Mouse (Mus musculus) lung, postnatal 0 days (tissue): ENCODE data around the gene Lct. TPM values are rescaled to one million over a fixed set of nuclear protein-coding genes. Genes with fewer than 3 reads are reported as not detected.

ENCODE experiments used
- ATAC-seq: fragments of 200-750 bp; cut with Nextera tagmentation; 2 replicates; pipeline ENCODE4 v1.8.0; 2017; ENCODE audit warnings: moderate library complexity
- DNase-seq: peaks from one replicate; pipeline ENCODE4 v3.0.0-alpha.2; 2016; ENCODE audit warnings: low spot score
- H3K27ac ChIP-seq: fragments of 300-500 bp; sonication (generic); 2 replicates; pipeline ENCODE4 v1.5.1; 2014; ENCODE audit warnings: antibody characterized with exemption, mild to moderate bottlenecking, low read length, mixed read lengths
- H3K27me3 ChIP-seq: fragments of 300-500 bp; sonication (generic); replicated peaks from 2 replicates; pipeline ENCODE4 v1.6.1; 2014; ENCODE audit warnings: low read length, mixed read lengths; ENCODE audit not compliant: insufficient read depth
- H3K36me3 ChIP-seq: fragments of 300-500 bp; sonication (generic); 2 replicates; pipeline ENCODE4 v1.6.1; 2014; ENCODE audit warnings: low read length, mixed read lengths; ENCODE audit not compliant: insufficient read depth
- H3K4me1 ChIP-seq: fragments of 300-500 bp; sonication (generic); 2 replicates; pipeline ENCODE4 v1.6.1; 2014; ENCODE audit warnings: antibody characterized with exemption, low read depth, low read length, mixed read lengths; ENCODE audit not compliant: insufficient read depth
- H3K4me2 ChIP-seq: fragments of 300-500 bp; sonication (generic); replicated peaks from 2 replicates; pipeline ENCODE4 v1.6.1; 2014; ENCODE audit warnings: low read depth, mild to moderate bottlenecking, low read length, moderate library complexity, mixed read lengths
- H3K4me3 ChIP-seq: fragments of 300-500 bp; sonication (generic); 2 replicates; pipeline ENCODE4 v1.5.1; 2014; ENCODE audit warnings: low read depth, low read length
- H3K9ac ChIP-seq: fragments of 300-500 bp; sonication (generic); replicated peaks from 2 replicates; pipeline ENCODE4 v1.6.1; 2014; ENCODE audit warnings: low read depth, mild to moderate bottlenecking
- H3K9me3 ChIP-seq: fragments of 300-500 bp; sonication (generic); 2 replicates; pipeline ENCODE4 v1.6.1; 2016; ENCODE audit warnings: low read length, mixed read lengths
- CTCF ChIP-seq: IDR thresholded peaks from 2 replicates; pipeline ENCODE4 v1.5.1; 2016; ENCODE audit warnings: antibody characterized with exemption, mild to moderate bottlenecking
- EP300 ChIP-seq: IDR thresholded peaks from 2 replicates; pipeline ENCODE4 v1.6.1; 2016; ENCODE audit warnings: antibody characterized with exemption, mild to moderate bottlenecking, control low read depth
- WGBS: fragments of 180-500 bp; shearing (Covaris S2); extraction: QIAGEN DNeasy Blood & Tissue Kit; methylation state at CpG from one replicate; pipeline ENCODE4 v1.1.7; 2014; 5-methylcytosine and 5-hydroxymethylcytosine counted together
- polyA plus RNA-seq: library from polyadenylated mRNA; unstranded; fragments of >200 nt; fragmentation: Nextera tagmentation; extraction: Ambion mirVana; gene quantifications from 2 replicates; pipeline ENCODE4 v1.2.1, GENCODE M21; 2015

Lct gene
- not detected in 2 replicates for polyA plus RNA-seq

- Histone ChIP-seq H3K4me2 (no peak within 1 kb of the TSS), H3K27me3 (no peaks in the 10 kb centered on the region), H3K9ac (no peak within 1 kb of the TSS), H3K4me3 (no peak within 1 kb of the TSS), H3K36me3 (peaks cover 12% of the 10 kb centered on the region; the same call in 1 of the 2 replicates), H3K27ac (no peak within 1 kb of the TSS), H3K9me3 (no peaks in the 10 kb centered on the region), H3K4me1 (no peaks in the 10 kb centered on the region)
- WGBS = 85% methylated on average over 3 of the region's 3 CpGs
- ATAC-seq (no peak), DNase-seq (no peak)
- no peak for TF ChIP-seq CTCF
- no peak for TF ChIP-seq EP300
Observed at GRCm38 (mm10) chr1:128328218-128328617, at the start of gene Lct. Gene Lct (minus strand): TSS chr1:128328318.

DNA sequence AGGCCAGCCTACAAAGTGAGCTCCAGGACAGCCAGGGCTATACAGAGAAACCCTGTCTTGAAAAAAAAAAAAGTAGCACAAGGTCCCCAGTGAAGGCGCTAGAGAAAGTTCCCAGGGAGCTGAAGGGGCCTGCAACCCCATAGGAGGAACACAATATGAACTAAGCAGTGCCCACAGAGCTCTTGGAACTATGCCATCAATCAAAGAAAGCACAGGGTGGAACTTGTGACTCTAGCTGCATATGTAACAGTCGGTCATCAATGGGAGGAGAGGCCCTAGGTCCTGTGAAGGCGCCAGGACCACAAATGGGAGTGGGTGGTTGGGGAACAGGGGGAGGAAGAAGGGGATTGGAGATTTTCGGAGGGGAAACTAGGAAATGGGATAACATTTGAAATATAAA, 48.7 kb upstream of the Lct start:
- no peak for ATAC-seq
- Histone ChIP-seq H3K36me3 (no peaks in the 10 kb centered on the region), H3K4me1 (no peaks in the 10 kb centered on the region), H3K4me3 (no peak overlapping the region), H3K9ac (no peak overlapping the region), H3K27me3 (no peaks in the 10 kb centered on the region), H3K4me2 (no peak overlapping the region), H3K9me3 (no peaks in the 10 kb centered on the region), H3K27ac (no peak overlapping the region)
- 95% methylated on average over 4 of the region's 4 CpGs for WGBS
- no peak for DNase-seq
- no peak for TF ChIP-seq CTCF
- TF ChIP-seq EP300 = no peak

- Histone ChIP-seq H3K9me3 (no peaks in the 10 kb centered on the region), H3K9ac (no peak overlapping the region), H3K36me3 (peaks cover 3% of the 10 kb centered on the region; the same call in 1 of the 2 replicates), H3K4me1 (no peaks in the 10 kb centered on the region), H3K4me2 (no peak overlapping the region), H3K27me3 (no peaks in the 10 kb centered on the region), H3K27ac (no peak overlapping the region), H3K4me3 (no peak overlapping the region)
- 74% methylated on average over 7 of the region's 7 CpGs for WGBS
- DNase-seq (peak; percentile 49), ATAC-seq (no peak)
- TF ChIP-seq CTCF (peak; percentile 69), EP300 (no peak)
Observed at GRCm38 (mm10) chr1:128372143-128372860, 44.2 kb upstream of the Lct start.

GRCm38 (mm10) chr1:128368732-128369441, 40.8 kb upstream of the Lct start:
- Histone ChIP-seq H3K4me1 (no peaks in the 10 kb centered on the region), H3K27me3 (no peaks in the 10 kb centered on the region), H3K9ac (no peak overlapping the region), H3K9me3 (no peaks in the 10 kb centered on the region), H3K4me2 (no peak overlapping the region), H3K36me3 (peaks cover 3% of the 10 kb centered on the region; the same call in 1 of the 2 replicates), H3K27ac (no peak overlapping the region), H3K4me3 (no peak overlapping the region)
- TF ChIP-seq EP300 = no peak
- peak; percentile 83 for TF ChIP-seq CTCF
- peak; percentile 82 for DNase-seq
- WGBS = 59% methylated on average over 5 of the region's 5 CpGs
- peak; percentile 57; the same call in 1 of the 2 replicates for ATAC-seq

DNA sequence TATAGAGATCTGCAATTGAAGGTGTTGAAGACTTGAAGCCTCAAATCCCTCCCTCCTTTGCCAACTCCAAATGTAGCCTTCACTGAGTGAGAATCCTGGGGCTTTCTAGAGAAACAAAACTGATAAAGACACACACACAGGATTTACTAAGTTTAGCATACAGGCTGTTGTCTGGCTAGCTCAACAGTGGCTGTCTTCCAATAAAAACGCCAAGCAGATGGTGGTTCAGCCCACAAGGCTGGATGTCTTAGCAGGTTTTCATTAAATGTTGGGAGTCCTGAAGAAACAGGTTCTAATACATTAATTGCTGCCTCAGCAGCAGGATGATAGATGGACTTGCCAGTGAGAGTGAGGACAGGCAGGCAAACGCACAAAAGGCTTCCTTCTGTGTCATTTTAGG, 32.5 kb upstream of the Lct start:
- 64% methylated on average over 2 of the region's 2 CpGs for WGBS
- no peak overlapping the region for H3K9ac ChIP-seq
- H3K4me2 ChIP-seq = no peak overlapping the region

More for the DNA sequence above, 32.5 kb upstream of the Lct start:
- Histone ChIP-seq H3K36me3 (peaks cover 10% of the 10 kb centered on the region), H3K4me1 (peaks cover 8% of the 10 kb centered on the region; the same call in 1 of the 2 replicates), H3K27ac (no peak overlapping the region), H3K4me3 (no peak overlapping the region), H3K27me3 (no peaks in the 10 kb centered on the region), H3K9me3 (no peaks in the 10 kb centered on the region)
- TF ChIP-seq CTCF (no peak), EP300 (no peak)
- ATAC-seq (no peak), DNase-seq (no peak)
